Mouse (Mus musculus): ENCODE data around the gene C8b. TPM values are rescaled to one million over a fixed set of nuclear protein-coding genes. Genes with fewer than 3 reads are reported as not detected.

The C8b gene
- total RNA-seq (2014; fragmentation: Nextera tagmentation) (not detected in 2 replicates), total RNA-seq (2017) (not detected in 2 replicates)

- no peak for ATAC-seq (replicated peaks; ENCODE audit: low FRiP score, low TSS enrichment, poor library complexity, severe bottlenecking)
Observed at GRCm38 (mm10) chr4:104766065-104766464, at the start of gene C8b. TSS of gene C8b (plus strand) at chr4:104766317.

GRCm38 (mm10) chr4:104716506-104716905 lies 49.6 kb upstream of the C8b start:
- no peak for ATAC-seq (replicated peaks; ENCODE audit: low FRiP score, low TSS enrichment, poor library complexity, severe bottlenecking)

- ATAC-seq (replicated peaks; ENCODE audit: low FRiP score, low TSS enrichment, poor library complexity, severe bottlenecking): no peak
Observed at GRCm38 (mm10) chr4:104718973-104719795, 46.9 kb upstream of the C8b start.

- ATAC-seq (replicated peaks; ENCODE audit: low FRiP score, low TSS enrichment, poor library complexity, severe bottlenecking): no peak
Observed at GRCm38 (mm10) chr4:104723527-104724045, 42.5 kb upstream of the C8b start.

GRCm38 (mm10) chr4:104724258-104724657 lies 41.9 kb upstream of the C8b start:
- ATAC-seq (replicated peaks; ENCODE audit: low FRiP score, low TSS enrichment, poor library complexity, severe bottlenecking): no peak

- no peak for ATAC-seq (replicated peaks; ENCODE audit: low FRiP score, low TSS enrichment, poor library complexity, severe bottlenecking)
Observed at GRCm38 (mm10) chr4:104725673-104726072, 40.4 kb upstream of the C8b start.

GRCm38 (mm10) chr4:104729185-104729584 lies 36.9 kb upstream of the C8b start:
- no peak for ATAC-seq (replicated peaks; ENCODE audit: low FRiP score, low TSS enrichment, poor library complexity, severe bottlenecking)

GRCm38 (mm10) chr4:104746500-104746899 lies 19.6 kb upstream of the C8b start:
- no peak for ATAC-seq (replicated peaks; ENCODE audit: low FRiP score, low TSS enrichment, poor library complexity, severe bottlenecking)

GRCm38 (mm10) chr4:104754090-104754489 lies 12.0 kb upstream of the C8b start:
- no peak for ATAC-seq (replicated peaks; ENCODE audit: low FRiP score, low TSS enrichment, poor library complexity, severe bottlenecking)

- no peak for ATAC-seq (replicated peaks; ENCODE audit: low FRiP score, low TSS enrichment, poor library complexity, severe bottlenecking)
Observed at GRCm38 (mm10) chr4:104760878-104761624, 5.1 kb upstream of the C8b start.

GRCm38 (mm10) chr4:104768190-104768589 lies 2.1 kb downstream of the C8b start:
- no peak for ATAC-seq (replicated peaks; ENCODE audit: low FRiP score, low TSS enrichment, poor library complexity, severe bottlenecking)

GRCm38 (mm10) chr4:104769602-104770001 lies 3.5 kb downstream of the C8b start:
- ATAC-seq (replicated peaks; ENCODE audit: low FRiP score, low TSS enrichment, poor library complexity, severe bottlenecking): no peak

- no peak for ATAC-seq (replicated peaks; ENCODE audit: low FRiP score, low TSS enrichment, poor library complexity, severe bottlenecking)
Observed at GRCm38 (mm10) chr4:104770331-104770730, 4.2 kb downstream of the C8b start.

- no peak for ATAC-seq (replicated peaks; ENCODE audit: low FRiP score, low TSS enrichment, poor library complexity, severe bottlenecking)
Observed at GRCm38 (mm10) chr4:104775601-104776000, 9.5 kb downstream of the C8b start.

- ATAC-seq (replicated peaks; ENCODE audit: low FRiP score, low TSS enrichment, poor library complexity, severe bottlenecking): no peak
Observed at GRCm38 (mm10) chr4:104779460-104779859, 13.3 kb downstream of the C8b start.

GRCm38 (mm10) chr4:104781441-104781840 lies 15.3 kb downstream of the C8b start:
- no peak for ATAC-seq (replicated peaks; ENCODE audit: low FRiP score, low TSS enrichment, poor library complexity, severe bottlenecking)

- ATAC-seq (replicated peaks; ENCODE audit: low FRiP score, low TSS enrichment, poor library complexity, severe bottlenecking): no peak
Observed at GRCm38 (mm10) chr4:104782346-104782745, 16.2 kb downstream of the C8b start.

GRCm38 (mm10) chr4:104792111-104792510 lies 26.0 kb downstream of the C8b start:
- ATAC-seq (replicated peaks; ENCODE audit: low FRiP score, low TSS enrichment, poor library complexity, severe bottlenecking): no peak

GRCm38 (mm10) chr4:104798951-104799350 lies 32.8 kb downstream of the C8b start:
- no peak for ATAC-seq (replicated peaks; ENCODE audit: low FRiP score, low TSS enrichment, poor library complexity, severe bottlenecking)

GRCm38 (mm10) chr4:104801625-104802024 lies 35.5 kb downstream of the C8b start:
- no peak for ATAC-seq (replicated peaks; ENCODE audit: low FRiP score, low TSS enrichment, poor library complexity, severe bottlenecking)
